Mouse (Mus musculus) layer of hippocampus, adult 8-10 months (tissue): Measurements from ENCODE around the gene Arid3a. TPM values are rescaled to one million over a fixed set of nuclear protein-coding genes. Genes with fewer than 3 reads are reported as not detected.

Experiments
- DNase-seq, 2 experiments: peaks; one replicate each; pipeline ENCODE4 v3.0.0; 2022; ENCODE audit warnings: low spot score in 2 of 2
- total RNA-seq, 4 experiments: library from RNA; stranded (reverse); gene quantifications; 2 replicates each; pipeline ENCODE4 v1.2.4; 2022

Gene Arid3a
- total RNA-seq, 4 experiments from 2014 or later: 6.6 to 11.8 (median 7.5) TPM

DNA sequence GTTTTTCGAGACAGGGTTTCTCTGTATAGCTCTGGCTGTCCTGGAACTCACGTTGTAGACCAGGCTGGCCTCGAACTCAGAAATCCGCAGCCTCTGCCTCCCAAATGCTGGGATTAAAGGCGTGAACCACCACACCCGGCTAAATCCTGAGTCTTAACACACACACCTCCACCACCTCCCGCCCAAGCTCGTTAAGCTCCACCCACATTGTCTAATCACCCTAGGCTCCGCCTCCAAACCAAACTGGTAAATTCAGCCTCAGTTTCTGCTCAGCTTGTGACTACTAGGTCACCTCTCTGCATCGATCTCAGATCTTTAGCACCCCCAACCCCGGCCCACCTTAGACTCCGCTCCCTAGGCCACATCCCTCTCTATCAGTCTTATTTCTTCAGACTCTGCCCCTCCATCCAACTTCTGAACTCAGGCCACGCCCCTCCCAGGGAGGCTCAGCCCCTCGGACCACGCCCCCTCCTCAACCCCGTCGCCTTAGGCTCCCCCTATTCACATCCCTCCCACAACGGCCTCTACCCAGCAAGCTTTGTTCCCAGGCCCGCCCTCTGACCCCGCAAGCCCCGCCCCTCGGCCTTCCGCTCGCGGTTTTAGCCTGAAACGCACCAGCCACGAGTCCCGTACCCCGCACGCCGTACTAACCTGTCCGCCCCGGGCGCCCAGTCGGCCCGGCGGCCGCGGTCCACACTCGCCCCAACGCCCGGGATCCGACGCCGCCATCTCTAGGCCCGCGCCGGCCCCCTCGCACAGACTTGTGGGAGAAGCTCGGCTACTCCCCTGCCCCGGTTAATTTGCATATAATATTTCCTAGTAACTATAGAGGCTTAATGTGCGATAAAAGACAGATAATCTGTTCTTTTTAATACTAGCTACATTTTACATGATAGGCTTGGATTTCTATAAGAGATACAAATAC is 18.4 kb upstream of the Arid3a start, which contains the start of gene Med16:
TSS of gene Med16 (minus strand) at position 757 of the 925 bp plus-strand sequence.
- DNase-seq: peak; percentile 94

DNA sequence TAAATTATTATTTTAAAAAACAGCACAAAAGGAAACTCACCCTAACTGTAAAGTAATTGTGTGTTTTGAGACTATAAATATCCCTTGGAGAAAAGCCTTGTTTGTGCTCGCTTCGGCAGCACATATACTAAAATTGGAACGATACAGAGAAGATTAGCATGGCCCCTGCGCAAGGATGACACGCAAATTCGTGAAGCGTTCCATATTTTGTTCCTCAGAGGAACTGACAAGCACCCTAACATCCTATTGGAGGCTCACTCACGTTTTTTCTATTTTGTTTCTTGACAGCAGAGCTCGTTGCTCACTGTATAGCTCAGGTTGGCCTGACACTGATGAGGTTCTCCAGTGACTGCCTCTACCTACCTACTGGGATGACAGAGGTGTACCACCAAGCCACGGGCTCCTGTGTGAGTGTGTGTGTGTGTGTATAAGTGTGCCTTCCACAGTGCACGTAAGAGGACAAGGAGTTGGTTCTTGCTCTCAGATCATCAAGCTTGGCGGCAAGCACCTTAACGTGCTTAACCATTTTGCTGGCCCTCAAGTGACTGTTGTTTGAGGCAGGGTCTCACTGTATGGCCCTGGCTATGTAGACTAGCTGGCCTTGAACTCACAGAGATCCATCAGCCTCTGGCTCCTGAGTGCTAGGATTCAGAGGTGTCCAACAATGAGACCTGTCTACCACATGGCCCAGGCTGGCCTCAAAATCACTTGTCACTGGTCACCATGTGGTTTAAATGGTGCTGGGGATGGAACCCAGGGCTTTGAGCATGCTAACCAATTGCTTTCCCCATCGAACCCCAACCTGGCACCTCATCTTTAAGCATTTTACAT is 17.5 kb upstream of the Arid3a start:
- peak; percentile 69 for DNase-seq

DNA sequence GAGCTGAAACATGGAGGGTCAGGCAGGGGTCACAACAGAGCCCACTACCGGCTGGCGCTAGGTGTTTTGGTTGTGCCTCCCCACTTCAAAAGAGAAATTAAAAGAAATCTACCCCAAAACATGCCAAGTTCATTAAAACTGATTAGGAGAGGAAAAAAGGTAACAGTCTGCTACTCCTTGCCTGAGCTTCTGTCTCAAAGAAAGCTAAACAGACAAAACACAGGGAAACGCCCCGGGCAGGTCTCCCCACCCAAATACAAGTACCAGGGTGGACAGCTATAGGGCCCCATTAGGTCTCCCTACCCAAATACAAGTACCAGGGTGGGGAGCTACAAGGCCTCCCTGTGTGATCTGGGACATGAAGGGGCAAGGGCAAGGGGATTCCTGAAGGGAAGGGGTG is 16.3 kb upstream of the Arid3a start, which contains the start of gene Gm26602:
TSS of gene Gm26602 (plus strand) at position 301 of the 400 bp plus-strand sequence.
- no peak for DNase-seq

DNA sequence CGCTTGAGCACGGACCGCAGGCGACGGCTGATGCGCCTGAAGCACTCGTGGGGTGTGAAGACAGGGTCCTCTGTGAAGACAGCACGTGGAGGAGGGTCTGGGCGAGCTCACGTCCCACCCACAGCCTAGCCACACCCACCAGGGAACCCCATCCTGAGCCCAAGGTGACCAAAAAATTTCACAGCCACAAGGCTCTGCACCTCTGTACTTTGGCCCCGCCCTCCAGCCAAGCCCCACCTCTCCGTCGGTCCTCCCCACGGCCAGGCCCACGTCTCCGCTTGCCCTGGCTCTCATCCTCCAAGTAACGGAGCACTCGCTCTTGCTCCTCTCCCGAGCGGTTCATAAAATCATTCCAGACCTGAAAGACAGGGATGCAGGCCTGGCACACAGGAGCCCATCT is 14.4 kb upstream of the Arid3a start:
- DNase-seq: no peak

DNA sequence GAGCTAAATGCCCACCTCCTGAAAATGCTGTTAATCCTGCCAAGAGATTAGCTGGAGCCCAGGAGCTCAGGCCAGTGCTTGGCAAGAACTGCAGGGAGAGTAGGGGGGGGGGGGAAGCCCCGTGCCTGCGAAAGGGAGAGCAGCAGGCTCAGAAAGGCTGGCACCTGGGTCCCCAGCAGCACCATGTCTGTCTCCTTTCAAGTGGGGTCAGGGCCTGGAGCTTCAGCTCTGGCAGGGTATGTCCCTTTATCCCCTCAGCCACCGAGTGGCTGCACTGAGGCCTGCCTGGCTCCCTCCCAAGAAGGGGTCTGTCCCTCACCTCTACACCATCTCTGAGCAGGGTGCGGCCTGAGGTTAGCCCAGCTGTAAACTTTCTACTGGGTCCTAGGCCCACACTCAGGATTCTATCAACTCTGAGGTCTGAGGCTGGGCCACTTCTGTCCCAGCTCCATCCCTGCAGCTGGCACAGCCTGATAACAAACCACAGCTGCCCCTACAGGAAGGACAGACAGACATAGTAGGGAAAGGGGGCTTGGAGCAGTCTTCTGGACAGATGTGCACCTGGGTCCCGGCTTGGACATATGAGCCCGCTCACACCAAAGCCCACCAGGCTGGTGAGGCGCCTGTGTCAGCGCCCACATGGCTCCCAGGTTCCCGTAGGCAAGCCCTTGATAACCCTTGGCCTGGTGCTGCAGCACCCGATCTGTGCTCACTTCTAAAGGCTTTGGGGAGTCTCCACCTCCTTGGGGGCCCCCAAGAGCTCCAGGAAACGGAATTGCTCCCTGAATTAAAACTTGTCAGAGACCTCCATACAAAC is 12.5 kb upstream of the Arid3a start:
- no peak for DNase-seq

DNA sequence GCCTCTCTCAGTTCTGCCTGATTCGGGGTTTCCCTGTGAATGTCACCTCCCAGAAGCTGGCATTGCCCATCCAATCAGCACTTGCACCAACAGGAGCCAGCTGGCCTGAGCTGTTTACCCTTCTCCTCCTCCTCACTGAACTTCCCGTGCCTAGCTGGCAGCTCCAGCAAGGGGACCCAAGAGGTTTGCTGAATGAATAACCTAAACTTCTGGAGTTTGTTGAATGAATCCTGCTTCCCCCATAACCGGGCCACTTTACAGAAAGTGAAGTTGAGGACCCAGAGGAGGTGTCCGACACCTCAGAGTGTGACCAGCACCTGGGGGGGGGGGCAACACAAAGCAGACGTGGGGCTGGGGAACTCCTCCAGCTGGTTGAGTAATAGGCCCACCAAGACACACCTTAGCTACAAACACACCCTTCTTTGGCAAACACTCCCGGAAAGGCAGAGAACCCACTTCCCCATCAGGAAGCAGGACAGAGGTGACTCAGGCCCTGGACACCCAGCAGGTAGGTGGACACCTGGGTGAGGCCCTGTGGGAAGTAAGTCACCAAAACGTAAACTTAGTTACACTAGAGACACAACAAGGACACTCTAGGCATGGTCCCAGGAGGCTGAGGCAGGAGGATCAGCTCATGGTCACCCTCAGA is 11.8 kb upstream of the Arid3a start:
- no peak for DNase-seq

DNA sequence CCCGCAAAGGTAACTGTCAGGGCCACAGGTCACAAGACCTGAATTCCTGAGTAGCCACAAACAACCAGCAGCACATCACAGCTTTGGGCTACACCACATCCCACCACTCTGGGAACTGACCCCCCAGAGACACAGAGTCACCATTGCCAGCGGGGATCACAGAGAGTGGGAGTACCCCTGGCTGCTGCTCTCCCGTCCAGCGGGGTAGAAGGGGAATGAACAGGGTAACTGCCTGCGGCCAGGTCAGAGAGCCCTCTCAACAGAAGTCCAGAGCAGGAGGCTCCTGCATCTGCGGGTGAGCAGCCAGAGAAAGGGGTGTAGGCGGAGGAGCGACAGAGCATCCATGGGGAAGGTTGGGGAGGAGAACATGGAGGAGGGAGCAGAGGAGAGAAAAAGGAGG is 10.8 kb upstream of the Arid3a start:
- DNase-seq: no peak

DNA sequence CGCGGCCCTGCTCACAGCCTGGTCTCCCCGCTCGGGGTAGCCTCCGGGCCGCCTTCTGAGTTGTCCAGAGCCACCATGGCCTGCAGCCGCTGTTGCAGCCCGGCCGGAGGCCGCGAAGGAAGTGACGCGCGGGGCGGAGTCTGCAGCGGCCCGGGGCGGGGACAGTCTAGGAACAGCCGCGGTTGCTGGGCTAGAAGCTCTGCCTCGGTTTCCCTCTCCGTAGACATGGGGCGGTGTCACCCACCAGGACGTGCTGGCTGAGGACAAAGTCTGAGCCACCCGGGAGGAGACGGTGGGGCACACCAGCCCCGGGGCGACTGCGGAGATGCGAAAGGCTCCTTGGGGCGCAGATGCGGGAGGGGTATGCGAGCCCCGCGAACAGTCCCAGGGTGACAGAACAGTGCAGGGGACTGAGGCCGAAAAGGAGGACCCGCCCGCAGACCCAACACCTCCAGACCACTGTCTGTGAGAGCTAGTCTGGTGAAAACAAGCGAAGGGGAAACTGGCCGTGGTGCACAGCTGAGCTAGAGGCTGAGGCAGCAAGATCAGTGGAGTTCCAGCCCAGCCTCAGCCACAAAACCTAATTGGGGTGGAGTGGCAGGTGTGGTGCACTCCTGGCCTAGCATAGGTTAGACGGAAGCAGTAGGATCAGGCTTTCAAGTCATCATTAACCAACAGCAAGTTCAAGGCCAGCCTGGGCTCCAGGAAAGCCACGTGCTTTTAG is 9.9 kb upstream of the Arid3a start, which contains the start of gene Kiss1r:
TSS of gene Kiss1r (plus strand) at position 164 of the 724 bp plus-strand sequence.
- peak; percentile 60 to 77 for DNase-seq

DNA sequence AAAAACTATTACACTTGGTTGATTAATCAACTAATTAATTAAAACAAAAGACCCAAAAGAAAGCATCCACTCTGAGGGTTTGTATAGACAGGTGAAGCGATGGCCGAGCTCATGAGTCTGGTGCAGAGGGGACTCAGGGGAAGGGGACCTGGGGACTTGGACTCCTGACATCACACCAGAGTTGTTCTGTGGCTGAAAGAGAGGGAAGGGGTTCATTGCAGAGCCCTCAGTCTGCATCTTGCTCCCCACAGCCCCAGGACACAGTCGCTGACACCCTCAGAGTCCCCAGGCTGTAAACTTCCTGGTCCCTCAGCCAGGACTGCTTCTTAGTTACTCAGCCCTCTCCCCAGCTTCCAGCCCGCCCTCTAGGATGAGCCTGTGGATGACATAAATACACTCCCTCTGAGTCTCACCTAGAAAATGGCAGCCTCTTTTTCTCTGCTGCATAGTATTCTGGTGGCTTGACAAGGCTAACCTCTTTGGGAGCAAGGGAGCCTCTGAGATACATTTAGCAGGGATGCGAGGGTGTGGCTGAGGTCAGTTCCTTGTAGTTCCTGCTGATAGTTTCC is 9.2 kb upstream of the Arid3a start:
- no peak for DNase-seq

DNA sequence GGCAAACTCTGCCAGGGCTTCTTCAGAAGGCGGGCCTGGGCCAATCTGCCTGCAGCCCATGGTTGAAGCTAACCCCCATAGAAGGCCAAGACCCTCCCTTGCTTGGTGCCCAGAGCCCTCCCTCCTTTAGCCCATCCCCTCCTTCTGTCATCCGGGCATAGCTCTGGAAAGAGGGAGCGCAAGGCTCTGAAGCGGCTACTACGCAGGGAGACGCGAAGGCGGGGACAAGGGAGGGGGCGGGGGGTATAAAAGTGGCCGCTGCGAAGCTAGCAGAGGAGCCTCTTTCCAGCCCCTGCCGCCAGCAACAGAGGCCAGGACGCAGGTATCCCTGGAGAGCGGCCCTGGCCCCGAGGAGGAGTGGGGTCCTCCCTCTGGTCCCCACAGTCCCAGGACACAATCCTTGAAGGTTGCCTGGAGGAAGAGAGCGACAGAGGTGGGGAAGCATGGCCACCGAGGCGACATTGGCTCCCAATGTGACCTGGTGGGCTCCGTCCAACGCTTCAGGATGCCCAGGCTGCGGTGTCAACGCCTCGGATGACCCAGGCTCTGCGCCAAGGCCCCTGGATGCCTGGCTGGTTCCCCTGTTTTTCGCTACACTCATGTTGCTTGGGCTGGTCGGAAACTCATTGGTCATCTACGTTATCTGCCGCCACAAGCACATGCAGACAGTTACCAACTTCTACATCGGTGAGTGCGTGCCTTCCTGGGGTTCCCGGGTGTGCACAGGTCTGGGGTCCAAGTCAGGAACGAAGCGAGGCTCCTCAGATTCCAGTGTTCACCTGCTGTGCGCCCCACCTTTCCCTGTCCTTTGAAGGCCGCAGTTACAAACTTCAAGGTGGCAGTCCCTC is 8.4 kb upstream of the Arid3a start:
- DNase-seq: no peak

DNA sequence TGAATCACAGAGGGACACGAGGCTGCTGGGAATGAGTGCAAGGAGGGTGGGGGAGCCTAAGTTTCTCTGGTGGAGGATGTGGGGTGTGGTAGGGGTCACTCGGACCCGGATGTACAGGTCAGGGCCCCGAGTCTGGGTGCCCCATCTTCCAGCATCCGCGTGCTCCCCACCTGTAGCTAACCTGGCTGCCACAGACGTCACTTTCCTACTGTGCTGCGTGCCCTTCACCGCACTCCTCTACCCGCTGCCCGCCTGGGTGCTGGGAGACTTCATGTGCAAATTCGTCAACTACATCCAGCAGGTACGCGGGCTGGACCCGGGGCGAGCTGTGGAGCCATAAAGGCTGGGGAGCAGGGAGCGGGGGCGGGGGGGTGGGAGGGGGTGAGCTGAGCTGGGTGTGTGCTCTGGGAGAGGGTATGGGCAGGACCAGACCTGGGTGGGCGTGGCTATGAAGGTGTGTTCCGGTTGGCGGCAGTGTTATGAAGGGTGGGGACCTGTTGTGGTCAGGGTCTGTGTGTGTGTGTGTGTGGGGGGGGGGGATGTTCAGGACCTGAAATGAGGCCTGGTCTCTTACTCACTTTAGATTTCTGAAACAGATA is 7.5 kb upstream of the Arid3a start:
- DNase-seq: no peak

DNA sequence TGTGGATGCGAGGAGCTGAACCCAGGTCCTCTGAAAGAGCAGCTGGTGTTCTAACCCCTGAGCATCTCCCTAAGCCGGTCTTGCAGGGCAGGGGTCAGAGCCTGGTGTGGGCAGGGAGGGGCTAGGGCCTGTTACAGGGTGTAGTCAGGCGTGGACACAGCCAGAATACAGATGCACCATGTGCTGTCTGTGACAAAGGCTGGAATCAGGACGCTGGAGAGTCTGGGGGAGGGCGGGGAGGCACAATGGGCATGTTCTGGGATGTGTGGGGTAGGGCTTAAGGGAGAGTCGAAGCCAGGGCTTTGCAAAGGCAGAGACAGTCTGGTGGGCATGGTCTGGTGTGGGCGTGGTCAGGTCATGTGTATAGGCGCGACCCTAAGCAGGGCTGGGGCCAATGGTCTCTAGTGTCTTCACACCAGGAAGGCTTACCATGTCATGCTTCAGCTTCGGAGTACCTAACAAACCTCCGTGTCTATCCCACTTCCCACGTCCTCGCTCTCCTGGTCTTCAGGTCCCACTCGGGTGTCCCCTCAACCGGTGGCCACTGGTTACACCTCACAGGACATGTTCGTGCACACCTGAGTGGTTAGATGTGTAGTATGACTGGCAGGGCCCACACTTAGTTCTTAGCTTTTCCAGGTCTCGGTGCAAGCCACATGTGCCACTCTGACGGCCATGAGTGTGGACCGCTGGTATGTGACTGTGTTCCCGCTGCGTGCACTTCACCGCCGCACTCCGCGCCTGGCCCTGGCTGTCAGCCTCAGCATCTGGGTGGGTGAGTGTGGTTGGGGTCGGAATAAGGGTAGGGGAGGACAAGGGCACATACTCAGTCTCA is 6.6 kb upstream of the Arid3a start:
- DNase-seq: no peak

DNA sequence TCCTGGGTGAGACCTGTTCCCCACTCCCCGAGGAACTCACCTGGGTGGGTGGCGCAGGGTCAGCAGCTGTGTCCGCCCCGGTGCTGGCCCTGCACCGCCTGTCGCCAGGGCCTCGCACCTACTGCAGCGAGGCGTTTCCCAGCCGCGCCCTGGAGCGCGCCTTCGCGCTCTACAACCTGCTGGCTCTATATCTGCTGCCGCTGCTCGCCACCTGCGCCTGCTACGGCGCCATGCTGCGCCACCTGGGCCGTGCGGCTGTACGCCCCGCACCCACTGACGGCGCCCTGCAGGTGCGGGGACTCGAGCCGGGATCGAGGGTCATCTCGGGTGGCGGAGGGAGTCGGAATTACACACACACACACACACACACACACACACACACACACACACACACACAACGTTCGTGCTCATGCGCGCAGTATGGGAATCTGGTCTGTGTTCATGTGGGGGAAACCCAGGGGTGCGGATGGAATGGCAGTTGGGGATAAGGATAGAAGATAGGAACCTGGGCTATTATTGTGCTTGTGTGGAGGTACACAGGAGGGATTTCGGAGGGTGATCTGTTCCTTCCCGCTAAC is 5.8 kb upstream of the Arid3a start, which contains the start of gene R3hdm4:
TSS of gene R3hdm4 (minus strand) at position 251 of the 578 bp plus-strand sequence.
- no peak for DNase-seq

DNA sequence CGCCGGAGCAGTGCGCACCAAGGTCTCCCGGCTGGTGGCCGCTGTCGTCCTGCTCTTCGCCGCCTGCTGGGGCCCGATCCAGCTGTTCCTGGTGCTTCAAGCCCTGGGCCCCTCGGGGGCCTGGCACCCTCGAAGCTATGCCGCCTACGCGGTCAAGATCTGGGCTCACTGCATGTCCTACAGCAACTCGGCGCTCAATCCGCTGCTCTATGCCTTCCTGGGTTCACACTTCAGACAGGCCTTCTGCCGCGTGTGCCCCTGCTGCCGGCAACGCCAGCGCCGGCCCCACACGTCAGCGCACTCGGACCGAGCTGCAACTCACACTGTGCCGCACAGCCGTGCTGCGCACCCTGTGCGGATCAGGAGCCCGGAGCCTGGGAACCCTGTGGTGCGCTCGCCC is 5.3 kb upstream of the Arid3a start:
- no peak for DNase-seq

DNA sequence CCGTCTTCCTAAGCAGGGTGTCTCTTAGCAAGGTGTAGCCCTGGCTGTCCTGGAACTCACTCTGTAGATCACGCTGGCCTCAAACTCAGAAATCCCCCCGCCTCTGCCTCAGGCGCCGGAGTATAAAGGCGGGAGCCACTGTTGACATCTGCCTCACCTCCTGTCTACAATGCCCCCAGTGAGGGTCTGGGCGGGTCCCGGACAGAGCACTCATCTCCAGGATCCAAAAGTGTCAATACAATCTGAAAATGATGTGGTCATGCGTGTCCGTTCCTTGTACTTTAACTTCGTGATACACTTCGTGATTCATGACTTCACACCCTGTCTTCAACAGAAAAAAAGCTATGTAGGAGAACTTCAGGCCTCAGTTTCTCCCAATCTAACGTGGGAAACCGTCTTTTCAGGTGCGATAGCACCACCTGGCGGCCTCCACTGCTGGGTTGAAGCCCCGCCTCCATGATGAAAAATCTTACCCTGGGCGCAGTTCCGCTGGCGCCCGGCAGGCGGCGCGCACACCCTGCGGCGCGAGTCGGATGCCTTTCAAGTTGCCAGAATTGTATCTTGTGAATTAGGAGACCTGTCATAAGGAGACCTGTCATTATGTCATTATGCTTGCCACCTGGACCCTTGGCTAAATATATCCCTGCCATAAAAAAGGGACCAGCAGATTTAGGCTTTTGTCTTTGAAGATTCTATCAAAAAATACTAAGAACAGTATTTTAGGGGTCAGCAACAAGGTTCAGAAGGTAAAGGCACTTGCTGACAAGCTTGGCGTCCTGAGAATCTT is 1.7 kb upstream of the Arid3a start:
- DNase-seq: peak; percentile 88 to 98
